Mouse (Mus musculus) CD8-positive naive resting alpha-beta T cell, adult 2 months (primary cell): Measurements from ENCODE around the gene Wfdc12.

Experiments
- DNase-seq, 2 experiments: peaks; one replicate each; pipeline ENCODE4 v3.0.0; 2022; ENCODE audit warnings: low read depth in 2 of 2, low spot score in 2 of 2

Gene Wfdc12

DNA sequence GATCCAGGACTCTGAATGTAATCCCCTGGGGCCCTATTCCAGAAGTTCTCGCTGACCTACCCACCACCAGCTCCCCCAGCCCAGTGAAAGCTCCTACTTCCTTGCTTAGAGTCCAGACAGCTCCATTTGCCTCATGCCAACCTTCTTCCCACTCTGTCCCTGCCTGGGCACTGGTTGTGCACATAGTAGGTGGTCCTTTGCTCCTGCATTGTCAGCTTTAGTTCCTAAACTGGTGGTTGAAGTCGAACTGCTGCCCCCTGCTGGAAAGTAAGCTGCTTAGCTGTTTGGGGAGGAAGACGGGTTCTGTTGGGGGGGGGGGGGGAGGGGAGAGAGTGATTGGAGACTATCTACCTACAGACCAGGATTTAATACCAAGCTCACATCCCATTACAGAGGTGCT lies 10.3 kb downstream of the Wfdc12 start:
- peak in 1 of 2 experiments; percentile 28 for DNase-seq

GRCm38 (mm10) chr2:164177831-164178230 lies 12.6 kb downstream of the Wfdc12 start:
- DNase-seq, result no peak

DNA sequence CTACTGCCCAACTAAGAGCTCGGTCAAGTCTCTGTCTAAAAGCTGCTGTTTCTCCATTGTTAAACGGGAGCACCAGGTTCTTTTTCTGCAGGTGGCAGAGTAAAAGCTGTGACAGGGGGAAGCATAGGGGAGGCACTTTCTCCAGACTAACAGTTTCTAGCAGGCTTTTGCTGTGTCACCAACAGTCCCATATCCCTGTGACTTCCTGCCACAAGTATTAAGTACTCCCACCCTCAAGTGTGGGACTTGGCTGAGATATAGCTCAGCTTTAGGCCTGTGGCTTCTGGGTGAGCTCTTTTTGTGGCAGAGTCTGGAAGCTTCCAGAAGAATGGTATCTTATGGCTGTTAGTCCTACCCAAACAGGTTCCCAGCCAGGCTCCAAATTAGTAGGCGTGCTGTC lies 14.6 kb downstream of the Wfdc12 start:
- DNase-seq, result no peak

DNA sequence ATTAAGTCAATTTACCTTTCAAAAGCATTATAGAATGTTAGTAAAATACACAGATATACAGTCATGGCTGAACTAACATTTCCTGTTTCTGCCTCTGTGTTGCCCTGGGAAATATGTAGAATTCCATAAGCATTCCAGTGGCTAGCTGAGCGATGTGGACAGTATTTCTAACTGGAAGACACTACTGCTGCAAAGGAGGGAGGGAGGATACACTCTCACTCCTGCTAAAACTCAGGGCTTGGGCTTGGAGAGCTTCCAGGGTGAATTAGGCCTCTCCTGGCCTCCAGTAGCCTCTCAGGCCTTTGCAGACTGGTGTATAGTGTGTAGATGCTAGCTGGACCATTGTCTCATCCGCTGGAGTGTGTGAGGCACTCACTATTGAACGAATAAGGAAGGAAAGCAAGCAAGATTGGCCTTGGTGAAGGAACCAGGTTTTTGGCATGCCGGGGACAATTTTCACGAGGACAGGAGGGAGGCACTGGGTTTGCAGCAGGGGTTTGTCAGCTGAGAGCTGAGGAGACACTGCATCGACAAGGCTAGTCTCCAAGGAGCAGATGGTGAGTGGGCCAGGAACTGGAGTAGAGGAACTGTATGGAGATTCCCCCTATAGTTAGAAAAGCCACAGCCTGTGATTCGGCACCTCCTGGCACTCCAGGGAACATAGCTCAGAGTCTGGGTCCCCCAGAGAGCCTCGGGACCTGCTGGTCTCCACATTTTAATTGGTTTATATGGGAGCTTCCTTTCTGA lies 15.6 kb downstream of the Wfdc12 start:
- no peak for DNase-seq

- DNase-seq, result no peak
Observed at GRCm38 (mm10) chr2:164173394-164173793, 17.0 kb downstream of the Wfdc12 start.

- DNase-seq, result no peak
Observed at GRCm38 (mm10) chr2:164170902-164171301, 19.5 kb downstream of the Wfdc12 start, which contains the start of gene Kcns1. Gene Kcns1, minus strand, starts transcription at chr2:164171113.

- DNase-seq, result no peak
Observed at GRCm38 (mm10) chr2:164170326-164170725, 20.1 kb downstream of the Wfdc12 start.

DNA sequence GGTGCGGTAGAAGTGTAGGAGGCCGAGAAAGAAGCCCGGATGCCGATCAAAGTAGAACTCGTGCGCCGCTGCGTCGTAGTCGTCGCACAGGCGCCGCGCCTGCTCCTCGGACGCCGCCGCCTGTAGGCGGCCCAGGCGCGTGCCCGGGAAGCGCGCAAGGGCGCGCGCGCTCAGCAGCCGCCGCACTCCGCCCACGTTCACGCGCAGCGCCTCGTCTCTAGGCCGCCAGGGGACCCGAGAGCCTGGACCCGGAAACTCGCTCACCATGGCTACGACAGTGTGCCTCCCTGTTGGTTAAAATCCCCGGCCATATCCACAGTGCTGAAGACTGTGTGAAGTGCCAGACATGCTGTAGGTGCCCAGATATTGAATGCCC lies 21.8 kb downstream of the Wfdc12 start:
- DNase-seq, result no peak

DNA sequence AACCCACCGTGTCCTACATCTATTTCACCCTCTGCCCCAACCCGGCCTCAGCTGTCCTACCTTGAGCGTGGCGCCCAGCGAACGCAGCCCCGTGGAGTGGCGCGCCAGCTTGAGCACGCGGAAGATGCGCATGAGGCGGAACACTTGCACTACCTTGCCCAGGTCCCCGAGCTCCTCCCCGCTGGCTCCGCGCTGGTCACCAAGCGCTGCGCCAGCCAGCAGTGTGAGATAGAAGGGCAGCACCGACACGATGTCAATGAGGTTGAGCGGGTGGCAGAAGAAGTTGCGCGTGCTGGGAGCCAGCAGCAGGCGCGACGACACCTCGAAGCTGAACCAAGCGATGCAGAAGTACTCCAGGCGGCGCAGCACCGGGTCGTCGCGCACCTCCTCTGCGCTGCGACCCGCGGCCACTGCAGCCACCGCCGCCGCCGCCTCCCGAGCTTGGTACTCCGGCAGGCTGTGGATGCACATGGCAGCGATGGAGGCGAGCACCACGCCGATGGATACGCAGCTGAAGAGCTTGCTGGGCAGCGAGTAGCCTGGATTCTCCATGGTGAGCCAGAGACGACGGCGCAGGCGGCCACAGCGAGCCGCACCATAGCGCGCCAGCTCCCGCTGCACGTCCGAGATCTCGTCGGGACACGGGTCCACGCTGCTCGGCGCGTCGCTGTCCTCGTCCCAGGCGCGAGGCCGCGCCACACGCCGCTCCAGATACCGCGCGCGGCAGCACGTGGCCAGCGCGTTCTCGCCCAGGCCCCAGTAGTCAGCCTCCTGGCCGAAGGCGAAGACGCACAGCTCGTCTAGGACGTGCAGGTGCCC lies 22.4 kb downstream of the Wfdc12 start:
- no peak for DNase-seq

GRCm38 (mm10) chr2:164164941-164165340 lies 25.5 kb downstream of the Wfdc12 start:
- DNase-seq, result no peak

- DNase-seq, result no peak
Observed at GRCm38 (mm10) chr2:164161515-164162055, 28.8 kb downstream of the Wfdc12 start.

DNA sequence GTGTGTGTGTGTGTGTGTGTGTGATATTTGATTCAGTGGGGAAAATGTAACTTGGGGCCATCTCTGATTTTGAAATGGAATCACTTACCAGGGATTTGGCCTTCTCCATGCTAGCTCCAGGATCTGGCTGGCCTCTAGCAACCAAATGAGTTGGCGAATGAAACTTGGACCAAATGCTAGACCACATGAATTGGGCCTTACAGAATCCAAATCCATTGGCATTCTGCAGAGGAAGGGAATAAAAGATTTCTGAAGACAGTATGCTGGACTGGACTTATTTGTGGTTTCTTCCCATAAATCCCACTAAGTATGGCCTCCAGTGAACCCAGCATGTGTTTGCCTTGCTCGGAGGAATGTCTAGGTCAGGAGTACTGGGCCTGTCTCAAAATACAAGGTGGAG lies 31.6 kb downstream of the Wfdc12 start:
- no peak for DNase-seq

DNA sequence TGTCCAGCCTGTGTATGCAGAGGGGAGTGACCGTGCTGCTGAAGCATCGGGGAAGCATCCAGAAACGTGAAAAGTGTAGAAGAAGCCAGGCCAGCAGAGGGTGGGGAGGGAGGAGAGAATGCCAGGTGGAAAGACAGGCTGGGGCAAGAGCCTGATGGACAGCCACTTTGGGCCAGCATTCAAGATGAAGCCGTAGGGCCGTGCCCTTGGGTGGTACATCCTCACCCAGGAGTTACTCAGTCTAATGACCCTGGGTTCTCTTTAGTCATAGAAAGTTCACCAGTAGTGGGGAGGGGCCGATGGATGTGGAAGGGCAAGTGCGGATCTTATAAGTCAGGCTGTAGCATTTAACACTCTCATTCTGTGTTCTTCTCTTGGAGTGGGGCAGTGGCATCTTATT lies 34.2 kb downstream of the Wfdc12 start:
- DNase-seq, result no peak

DNA sequence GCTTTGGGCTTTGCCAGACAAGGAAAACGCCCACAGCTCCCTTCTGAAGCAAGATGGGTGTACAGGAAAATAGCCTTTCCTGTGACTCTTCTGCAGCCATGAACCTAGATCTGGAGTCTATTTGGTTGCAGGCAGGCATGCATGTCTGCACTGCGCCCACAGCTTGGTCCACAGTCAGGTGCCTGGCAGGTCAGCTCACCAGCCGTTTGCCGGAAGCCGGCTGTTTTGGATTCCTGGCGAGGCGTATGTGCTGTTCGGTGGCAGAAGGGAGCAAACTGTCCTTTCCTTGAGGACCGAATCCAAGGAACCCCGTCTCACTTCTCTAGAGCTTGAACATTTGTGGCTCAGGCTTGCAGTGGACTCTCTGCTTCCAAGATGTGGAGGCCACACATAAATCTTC lies 36.4 kb downstream of the Wfdc12 start:
- DNase-seq, result no peak

DNA sequence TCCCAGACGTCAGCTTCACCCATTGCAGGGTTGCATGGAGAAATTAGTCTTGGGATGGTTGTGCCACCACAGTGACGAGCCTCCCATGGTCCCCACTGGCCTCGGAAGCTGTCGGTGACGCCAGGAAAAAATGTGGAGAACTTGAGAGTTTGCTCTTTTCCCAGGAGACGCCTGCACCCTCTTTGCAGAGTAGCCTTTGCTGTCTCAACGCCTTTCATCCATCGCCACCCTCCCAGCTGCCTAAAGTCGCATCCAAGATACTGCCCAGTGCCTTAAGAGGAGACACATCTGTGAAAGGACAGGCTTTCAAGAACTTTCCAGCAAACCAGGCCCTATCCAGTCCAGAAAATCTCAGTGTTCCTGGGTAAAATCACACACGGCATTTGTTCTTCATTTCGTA lies 38.1 kb downstream of the Wfdc12 start:
- DNase-seq, result no peak

DNA sequence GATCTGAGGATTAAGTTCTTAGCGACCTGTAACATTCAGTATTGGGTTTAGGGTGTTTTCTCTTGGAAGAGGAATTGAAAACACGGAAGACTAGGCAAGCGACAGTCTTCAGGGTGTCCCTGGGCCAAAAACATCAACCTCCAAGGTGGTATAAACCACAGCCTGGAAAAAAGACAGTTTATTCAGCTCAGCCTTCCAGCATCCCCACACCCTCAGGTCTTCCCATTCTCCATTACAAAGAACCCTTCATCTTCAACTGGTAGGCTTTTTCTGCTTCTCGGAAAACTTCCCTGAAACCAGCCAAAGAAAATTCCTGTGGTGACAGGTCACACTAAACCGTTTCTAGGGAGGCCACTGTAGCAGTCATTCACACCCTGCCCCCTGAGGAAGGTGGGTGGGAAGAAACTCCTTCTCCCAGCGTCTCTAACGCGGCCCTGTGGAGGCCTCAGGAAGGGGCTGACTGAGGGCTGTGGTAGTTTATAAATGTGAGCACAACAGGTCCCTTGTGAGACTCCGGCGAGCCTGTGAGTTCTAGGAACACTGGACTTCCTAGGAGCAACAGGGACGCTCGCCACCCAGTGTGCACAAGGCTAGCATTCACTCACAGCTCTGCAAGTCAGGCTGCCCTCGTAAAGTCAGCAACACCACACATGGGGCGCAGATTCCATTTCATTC lies 40.2 kb downstream of the Wfdc12 start:
- DNase-seq, result no peak

DNA sequence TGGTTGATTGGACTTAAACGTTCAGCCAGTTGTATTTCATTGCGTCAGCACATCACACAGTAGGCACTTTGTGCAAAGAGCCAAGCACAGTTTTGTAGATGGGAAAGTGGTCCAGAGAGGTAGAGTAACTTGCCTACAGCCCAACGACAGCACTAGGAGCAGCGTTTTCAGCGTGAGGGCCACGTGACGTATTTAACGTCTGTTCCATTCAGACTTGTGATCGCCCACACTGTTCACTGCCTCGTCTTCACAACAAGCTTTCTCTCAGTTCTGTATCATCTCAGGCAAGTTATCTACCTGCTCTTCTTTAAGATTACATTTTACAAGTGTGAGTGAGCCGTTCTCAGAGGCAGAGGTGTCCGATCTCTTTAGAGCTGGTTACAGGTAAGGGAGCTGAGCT lies 43.9 kb downstream of the Wfdc12 start:
- no peak for DNase-seq

- DNase-seq, result no peak
Observed at GRCm38 (mm10) chr2:164144541-164144940, 45.9 kb downstream of the Wfdc12 start.

- no peak for DNase-seq
Observed at GRCm38 (mm10) chr2:164144025-164144424, 46.4 kb downstream of the Wfdc12 start.

DNA sequence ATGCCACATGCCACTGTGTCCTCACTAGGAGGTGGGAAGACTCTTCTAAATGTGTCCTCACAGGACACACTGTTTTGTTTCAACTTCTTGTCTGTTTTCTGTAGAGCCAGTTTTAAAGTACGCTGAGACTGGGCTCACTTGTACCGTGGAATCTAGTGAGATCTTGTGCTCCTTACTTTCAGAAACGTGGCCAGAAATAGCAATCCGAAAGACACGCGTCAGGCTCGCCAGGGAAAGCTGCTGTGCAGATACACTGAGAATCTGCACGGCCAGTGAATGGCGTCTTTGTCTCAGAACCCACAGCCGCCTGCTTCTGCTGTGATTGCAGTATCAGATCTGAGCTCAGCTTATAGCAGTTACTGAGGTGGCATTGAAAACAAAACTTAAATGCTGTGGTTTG lies 48.4 kb downstream of the Wfdc12 start:
- no peak for DNase-seq
